Mouse (Mus musculus) left cerebral cortex, postnatal 25 days (tissue): ENCODE data around the gene Olfr1286. TPM values are rescaled to one million over a fixed set of nuclear protein-coding genes. Genes with fewer than 3 reads are reported as not detected.

Experiments
- DNase-seq, 2 experiments: peaks; one replicate each; pipeline ENCODE4 v3.0.0; 2022; ENCODE audit warnings: low spot score in 2 of 2, mixed read lengths in 1 of 2
- intact Hi-C: fragments of 180-260 bp; cut with DNase I; formaldehyde crosslinking; loops from one replicate; pipeline ENCODE4 v1.15.1; 2025
- total RNA-seq, 2 experiments: library from RNA; stranded (reverse); gene quantifications; 2 replicates each; pipeline ENCODE4 v1.2.3; 2021

The Olfr1286 gene
- total RNA-seq = not detected

GRCm38 (mm10) chr2:111422931-111423330, at the start of gene Olfr1286:
Gene Olfr1286 (minus strand): TSS chr2:111423115.
- intact Hi-C loops = no loop called here
- DNase-seq = no peak

GRCm38 (mm10) chr2:111448842-111449241, 25.9 kb upstream of the Olfr1286 start, which contains the start of gene Olfr1287:
Gene Olfr1287 (plus strand): TSS chr2:111449142.
- no peak for DNase-seq
- intact Hi-C loops = no loop called here

DNA sequence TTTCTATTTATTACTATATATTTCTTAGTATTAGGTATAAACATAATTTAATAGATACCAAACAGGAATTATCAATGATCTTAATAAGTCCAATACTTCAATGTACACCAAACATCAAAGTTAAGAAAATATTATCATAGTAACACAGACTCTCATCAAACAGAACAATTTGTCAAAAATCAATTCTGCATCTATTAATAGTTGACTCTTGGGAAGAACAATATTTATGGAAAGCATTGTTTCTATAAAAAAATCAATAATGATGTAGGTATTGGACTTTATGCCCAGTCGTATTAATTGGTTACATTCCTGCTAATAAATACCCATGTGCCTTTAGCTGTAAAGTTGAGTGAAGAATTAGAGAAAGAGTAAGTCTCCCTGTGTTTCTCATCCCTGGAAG, 47.7 kb downstream of the Olfr1286 start, which contains the start of gene Olfr1284:
Gene Olfr1284 (plus strand): TSS at position 301 of the 400 bp plus-strand sequence.
- no peak for DNase-seq
- intact Hi-C loops = no loop called here

Other genes starting within 250 kb of the Olfr1286 start
- gene 4930430A15Rik, start 193.5 kb downstream of the Olfr1286 start, total RNA-seq = not detected
- gene Olfr1275, start 187.8 kb downstream of the Olfr1286 start, total RNA-seq = not detected
- gene Olfr1276, start 168.6 kb downstream of the Olfr1286 start, total RNA-seq = not detected
- gene Olfr1277, start 149.0 kb downstream of the Olfr1286 start, total RNA-seq = not detected
- not detected for gene Olfr1278, start 133.0 kb downstream of the Olfr1286 start, total RNA-seq
- gene Olfr1279, start 122.5 kb downstream of the Olfr1286 start, total RNA-seq = not detected
- gene Olfr1280, start 109.1 kb downstream of the Olfr1286 start, total RNA-seq = not detected
- gene Olfr1281, start 96.6 kb downstream of the Olfr1286 start, total RNA-seq = not detected
- not detected for gene Olfr1282, start 87.0 kb downstream of the Olfr1286 start, total RNA-seq
- not detected for gene Olfr1283, start 56.3 kb downstream of the Olfr1286 start, total RNA-seq
- not detected for gene Olfr1284, start 47.6 kb downstream of the Olfr1286 start, total RNA-seq
- gene Olfr1287, start 26.0 kb upstream of the Olfr1286 start, total RNA-seq = not detected
- gene Olfr1288, start 51.0 kb upstream of the Olfr1286 start, total RNA-seq = not detected
- not detected for gene Olfr1289, start 57.7 kb upstream of the Olfr1286 start, total RNA-seq
- not detected for gene Olfr1290, start 70.7 kb upstream of the Olfr1286 start, total RNA-seq
- not detected for gene Olfr1291-ps1, start 74.1 kb upstream of the Olfr1286 start, total RNA-seq
- gene Olfr1293-ps, start 102.1 kb upstream of the Olfr1286 start, total RNA-seq = not detected
- gene Olfr1294, start 117.2 kb upstream of the Olfr1286 start, total RNA-seq = not detected
- gene Olfr1295, start 146.6 kb upstream of the Olfr1286 start, total RNA-seq = not detected
- gene Olfr1297, start 203.4 kb upstream of the Olfr1286 start, total RNA-seq = not detected
- not detected for gene Olfr1298, start 226.1 kb upstream of the Olfr1286 start, total RNA-seq
- not detected for gene Olfr1299, start 238.3 kb upstream of the Olfr1286 start, total RNA-seq